Mouse (Mus musculus) v-Abl transformed pro-B cells (cell line): ENCODE measurements around the gene Srgap1.

Experiments
- in situ Hi-C, 2 experiments: fragments of 400-800 bp; cut with MboI; formaldehyde crosslinking; loops; one replicate each; pipeline ENCODE4 v1.15.1; 2025; ENCODE audit not compliant: unreplicated experiment in 2 of 2

The Srgap1 gene

GRCm38 (mm10) chr10:122046904-122047726 lies at the start of gene Srgap1:
Srgap1 (minus strand) TSS chr10:122047315.
- in situ Hi-C loops = loop anchor here in 1 of 2 experiments (25.0 kb wide), 1 partner anchor 760 kb away; no protein-coding TSS in a partner anchor

GRCm38 (mm10) chr10:122096462-122096979 lies 49.4 kb upstream of the Srgap1 start:
- in situ Hi-C loops = loop anchor here in 1 of 2 experiments (25.0 kb wide), 2 partner anchors 759 to 991 kb away; partner anchors contain the start of gene Mon2

GRCm38 (mm10) chr10:122090472-122090871 lies 43.4 kb upstream of the Srgap1 start:
- in situ Hi-C loops = loop anchor here in 1 of 2 experiments (25.0 kb wide), 2 partner anchors 753 to 997 kb away; partner anchors contain the start of gene Mon2

GRCm38 (mm10) chr10:122081352-122081751 lies 34.2 kb upstream of the Srgap1 start:
- in situ Hi-C loops = loop anchor here in 1 of 2 experiments (25.0 kb wide), 2 partner anchors 744 to 1006 kb away; partner anchors contain the start of gene Mon2

- in situ Hi-C loops = no loop called here
Observed at GRCm38 (mm10) chr10:122069153-122069552, 22.0 kb upstream of the Srgap1 start.

GRCm38 (mm10) chr10:122055826-122056225 lies 8.7 kb upstream of the Srgap1 start:
- in situ Hi-C loops = no loop called here

- in situ Hi-C loops = loop anchor here (5.0 kb wide), 3 partner anchors 352 to 417 kb away; no protein-coding TSS in a partner anchor
Observed at GRCm38 (mm10) chr10:122054535-122054934, 7.4 kb upstream of the Srgap1 start.

- in situ Hi-C loops = loop anchor here (5.0 kb wide), 3 partner anchors 350 to 415 kb away; no protein-coding TSS in a partner anchor
Observed at GRCm38 (mm10) chr10:122051831-122052230, 4.7 kb upstream of the Srgap1 start.

- in situ Hi-C loops = loop anchor here in 1 of 2 experiments (25.0 kb wide), 1 partner anchor 761 kb away; no protein-coding TSS in a partner anchor
Observed at GRCm38 (mm10) chr10:122047727-122048365, 731 bp upstream of the Srgap1 start.

GRCm38 (mm10) chr10:122046511-122046903 lies 608 bp downstream of the Srgap1 start:
- in situ Hi-C loops = loop anchor here in 1 of 2 experiments (25.0 kb wide), 1 partner anchor 759 kb away; no protein-coding TSS in a partner anchor

GRCm38 (mm10) chr10:122045946-122046345 lies 1.2 kb downstream of the Srgap1 start:
- in situ Hi-C loops = loop anchor here in 1 of 2 experiments (25.0 kb wide), 1 partner anchor 759 kb away; no protein-coding TSS in a partner anchor

GRCm38 (mm10) chr10:122044926-122045325 lies 2.2 kb downstream of the Srgap1 start:
- in situ Hi-C loops = loop anchor here in 1 of 2 experiments (25.0 kb wide), 1 partner anchor 758 kb away; no protein-coding TSS in a partner anchor

GRCm38 (mm10) chr10:122040372-122040771 lies 6.7 kb downstream of the Srgap1 start:
- in situ Hi-C loops = loop anchor here in 1 of 2 experiments (25.0 kb wide), 1 partner anchor 753 kb away; no protein-coding TSS in a partner anchor

GRCm38 (mm10) chr10:122039566-122039965 lies 7.5 kb downstream of the Srgap1 start:
- in situ Hi-C loops = loop anchor here in 1 of 2 experiments (25.0 kb wide), 1 partner anchor 752 kb away; no protein-coding TSS in a partner anchor

GRCm38 (mm10) chr10:122038554-122038953 lies 8.6 kb downstream of the Srgap1 start:
- in situ Hi-C loops = loop anchor here in 1 of 2 experiments (25.0 kb wide), 1 partner anchor 751 kb away; no protein-coding TSS in a partner anchor

GRCm38 (mm10) chr10:122033271-122033670 lies 13.8 kb downstream of the Srgap1 start:
- in situ Hi-C loops = loop anchor here in 1 of 2 experiments (25.0 kb wide), 1 partner anchor 746 kb away; no protein-coding TSS in a partner anchor

GRCm38 (mm10) chr10:122030420-122030819 lies 16.7 kb downstream of the Srgap1 start:
- in situ Hi-C loops = loop anchor here in 1 of 2 experiments (25.0 kb wide), 1 partner anchor 743 kb away; no protein-coding TSS in a partner anchor

GRCm38 (mm10) chr10:122029738-122030137 lies 17.4 kb downstream of the Srgap1 start:
- in situ Hi-C loops = loop anchor here in 1 of 2 experiments (25.0 kb wide), 1 partner anchor 742 kb away; no protein-coding TSS in a partner anchor

- in situ Hi-C loops = loop anchor here in 1 of 2 experiments (25.0 kb wide), 1 partner anchor 738 kb away; no protein-coding TSS in a partner anchor
Observed at GRCm38 (mm10) chr10:122025198-122025597, 21.9 kb downstream of the Srgap1 start.

GRCm38 (mm10) chr10:122020906-122021305 lies 26.2 kb downstream of the Srgap1 start:
- in situ Hi-C loops = loop anchor here in 1 of 2 experiments (25.0 kb wide), 1 partner anchor 1391 kb away; no protein-coding TSS in a partner anchor
